Mouse (Mus musculus): ENCODE measurements around the gene Cdc34.

Cdc34 gene

GRCm38 (mm10) chr10:79697916-79698315, 15.9 kb downstream of the Cdc34 start:
- ChIA-PET CTCF (interaction anchor here in 2 of 4 experiments (0.5 to 1.3 kb wide), 6 partner anchors 14 to 1372 kb away, joined by 3 to 5 read pairs (median 4); no protein-coding TSS in a partner anchor), POLR2A (interaction anchor here in 3 of 4 experiments (0.7 to 19.9 kb wide), 13 partner anchors 9 to 583 kb away, joined by 3 to 367 read pairs (median 7); partner anchors contain the start of genes Bsg (in 1 of the 3), Cdc34 (in 1 of the 3), Gzmm (in 1 of the 3) and Madcam1 (in 1 of the 3))

GRCm38 (mm10) chr10:79698459-79698858, 16.5 kb downstream of the Cdc34 start:
- POLR2A ChIA-PET: interaction anchor here in 3 of 4 experiments (0.7 to 19.9 kb wide), 12 partner anchors 9 to 582 kb away, joined by 3 to 197 read pairs (median 7); partner anchors contain the start of genes Cdc34 (in 2 of the 3), Bsg (in 1 of the 3) and Gzmm (in 1 of the 3)
- CTCF ChIA-PET: interaction anchor here in 3 of 4 experiments (0.5 to 1.3 kb wide), 9 partner anchors 11 to 1372 kb away, joined by 3 to 5 read pairs (median 4); no protein-coding TSS in a partner anchor

GRCm38 (mm10) chr10:79700676-79701075, 18.7 kb downstream of the Cdc34 start:
- CTCF ChIA-PET: no interaction called here
- POLR2A ChIA-PET: interaction anchor here in 2 of 4 experiments (1.2 to 5.5 kb wide), 4 partner anchors 9 to 19 kb away, joined by 3 to 43 read pairs (median 6); partner anchors contain the start of genes Cdc34 (in 1 of the 2) and Gzmm (in 1 of the 2)

- ChIA-PET POLR2A (interaction anchor here in 2 of 4 experiments (0.5 to 2.1 kb wide), 10 partner anchors 10 to 467 kb away, joined by 3 to 15 read pairs (median 3); partner anchors contain the start of genes C2cd4c (in 1 of the 2), Cdc34 (in 1 of the 2), Gzmm (in 1 of the 2) and Polrmt (in 1 of the 2)), CTCF (no interaction called here)
These were observed 19.6 kb downstream of the Cdc34 start for GRCm38 (mm10) chr10:79701443-79702129.

GRCm38 (mm10) chr10:79702970-79703369, 21.0 kb downstream of the Cdc34 start:
- POLR2A ChIA-PET: interaction anchor here in 3 of 4 experiments (0.6 to 8.4 kb wide), 17 partner anchors 10 to 956 kb away, joined by 3 to 197 read pairs (median 5); partner anchors contain the start of genes Cdc34 (in 2 of the 3), Gzmm (in 2 of the 3), Tpgs1 (in 2 of the 3) and Fstl3 (in 1 of the 3)
- CTCF ChIA-PET: interaction anchor here in 2 of 4 experiments (1.2 to 2.3 kb wide), 9 partner anchors 8 to 79 kb away, joined by 3 to 23 read pairs (median 8); no protein-coding TSS in a partner anchor

- ChIA-PET CTCF (interaction anchor here in 3 of 4 experiments (0.5 to 2.3 kb wide), 44 partner anchors 8 to 802 kb away, joined by 3 to 23 read pairs (median 4); partner anchors contain the start of genes C2cd4c (in 1 of the 3), Cdc34 (in 1 of the 3), Madcam1 (in 1 of the 3) and Polrmt (in 1 of the 3)), POLR2A (interaction anchor here (0.6 to 8.4 kb wide), 71 partner anchors 9 to 1694 kb away, joined by 3 to 197 read pairs (median 4); partner anchors contain the start of genes Cdc34 (in 3 of the 4), Gzmm (in 2 of the 4), Madcam1 (in 2 of the 4) and Polrmt (in 2 of the 4))
These were observed 21.5 kb downstream of the Cdc34 start for GRCm38 (mm10) chr10:79703541-79703940.

GRCm38 (mm10) chr10:79704065-79704969, 22.3 kb downstream of the Cdc34 start, which contains the start of gene Bsg:
Bsg (plus strand) TSS chr10:79704491.
- ChIA-PET CTCF (interaction anchor here (0.5 to 2.3 kb wide), 49 partner anchors 8 to 802 kb away, joined by 3 to 23 read pairs (median 4); partner anchors contain the start of genes Madcam1 (in 2 of the 4), C2cd4c (in 1 of the 4), Cdc34 (in 1 of the 4) and Polrmt (in 1 of the 4)), POLR2A (interaction anchor here (0.6 to 8.4 kb wide), 83 partner anchors 8 to 1695 kb away, joined by 3 to 197 read pairs (median 4); partner anchors contain the start of genes Cdc34 (in 3 of the 4), Gzmm (in 2 of the 4), Madcam1 (in 2 of the 4) and Polrmt (in 2 of the 4))

GRCm38 (mm10) chr10:79704970-79705360, 23.0 kb downstream of the Cdc34 start:
- CTCF ChIA-PET: interaction anchor here in 3 of 4 experiments (0.5 to 2.3 kb wide), 9 partner anchors 9 to 75 kb away, joined by 3 to 16 read pairs (median 5); partner anchors contain the start of gene Madcam1 (in 1 of the 3)
- POLR2A ChIA-PET: interaction anchor here (0.6 to 8.4 kb wide), 29 partner anchors 8 to 401 kb away, joined by 3 to 197 read pairs (median 7); partner anchors contain the start of genes Cdc34 (in 2 of the 4), Gzmm (in 2 of the 4), Tpgs1 (in 2 of the 4) and Med16 (in 1 of the 4)

GRCm38 (mm10) chr10:79705951-79706350, 24.0 kb downstream of the Cdc34 start:
- POLR2A ChIA-PET: interaction anchor here in 3 of 4 experiments (0.6 to 8.4 kb wide), 25 partner anchors 8 to 159 kb away, joined by 3 to 197 read pairs (median 5); partner anchors contain the start of genes Cdc34 (in 2 of the 3), Gzmm (in 2 of the 3), Tpgs1 (in 2 of the 3) and Fgf22 (in 1 of the 3)
- CTCF ChIA-PET: interaction anchor here in 3 of 4 experiments (0.6 to 1.3 kb wide), 5 partner anchors 13 to 203 kb away, joined by 3 read pairs; partner anchors contain the start of gene Med16 (in 1 of the 3)

GRCm38 (mm10) chr10:79706406-79707094, 24.6 kb downstream of the Cdc34 start:
- ChIA-PET POLR2A (interaction anchor here in 3 of 4 experiments (0.6 to 8.4 kb wide), 20 partner anchors 8 to 131 kb away, joined by 3 to 197 read pairs (median 7); partner anchors contain the start of genes Cdc34 (in 2 of the 3), Gzmm (in 2 of the 3), Tpgs1 (in 2 of the 3) and Fgf22 (in 1 of the 3)), CTCF (interaction anchor here in 3 of 4 experiments (0.5 to 3.4 kb wide), 8 partner anchors 11 to 184 kb away, joined by 3 to 12 read pairs (median 3); partner anchors contain the start of gene Cfd (in 1 of the 3))

GRCm38 (mm10) chr10:79707162-79707561, 25.2 kb downstream of the Cdc34 start:
- CTCF ChIA-PET: interaction anchor here in 2 of 4 experiments (0.5 to 3.4 kb wide), 8 partner anchors 11 to 184 kb away, joined by 3 to 12 read pairs (median 3); partner anchors contain the start of genes Cdc34 (in 1 of the 2), Cfd (in 1 of the 2) and Polrmt (in 1 of the 2)
- POLR2A ChIA-PET: interaction anchor here (0.5 to 8.4 kb wide), 21 partner anchors 9 to 154 kb away, joined by 3 to 197 read pairs (median 4); partner anchors contain the start of genes Cdc34 (in 2 of the 4), Gzmm (in 2 of the 4), Polrmt (in 2 of the 4) and Tpgs1 (in 2 of the 4)

- ChIA-PET CTCF (interaction anchor here in 2 of 4 experiments (0.6 to 3.4 kb wide), 8 partner anchors 10 to 113 kb away, joined by 3 to 12 read pairs (median 3); partner anchors contain the start of genes Cdc34 (in 1 of the 2) and Polrmt (in 1 of the 2)), POLR2A (interaction anchor here (0.5 to 8.4 kb wide), 29 partner anchors 10 to 277 kb away, joined by 3 to 197 read pairs (median 4); partner anchors contain the start of genes Cdc34 (in 2 of the 4), Gzmm (in 2 of the 4), Tpgs1 (in 2 of the 4) and Fgf22 (in 1 of the 4))
These were observed 25.8 kb downstream of the Cdc34 start for GRCm38 (mm10) chr10:79707759-79708158.

- ChIA-PET POLR2A (interaction anchor here in 2 of 4 experiments (0.7 to 8.4 kb wide), 24 partner anchors 8 to 276 kb away, joined by 3 to 197 read pairs (median 4); partner anchors contain the start of genes Cdc34 (in 2 of the 2), Gzmm (in 2 of the 2), Tpgs1 (in 2 of the 2) and Madcam1 (in 1 of the 2)), CTCF (interaction anchor here in 3 of 4 experiments (0.8 to 3.4 kb wide), 9 partner anchors 9 to 93 kb away, joined by 3 to 12 read pairs (median 4); partner anchors contain the start of gene Polrmt (in 1 of the 3))
These were observed 26.7 kb downstream of the Cdc34 start for GRCm38 (mm10) chr10:79708668-79709067.

- ChIA-PET POLR2A (interaction anchor here in 2 of 4 experiments (0.6 to 8.4 kb wide), 20 partner anchors 9 to 668 kb away, joined by 3 to 197 read pairs (median 4); partner anchors contain the start of genes C2cd4c (in 2 of the 2), Gzmm (in 2 of the 2), Tpgs1 (in 2 of the 2) and Cdc34 (in 1 of the 2)), CTCF (interaction anchor here in 3 of 4 experiments (0.6 to 3.4 kb wide), 14 partner anchors 9 to 114 kb away, joined by 3 to 12 read pairs (median 4); partner anchors contain the start of gene Polrmt (in 1 of the 3))
These were observed 27.3 kb downstream of the Cdc34 start for GRCm38 (mm10) chr10:79709307-79709706.
